In genomic region chr4:82856986-82857385, GRCm38 (mm10) we compare ENCODE assay signal across 35 mouse cellular contexts. TPM values are rescaled to one million over a fixed set of nuclear protein-coding genes. Genes with fewer than 3 reads are reported as not detected.
"Had no signal": no experiment of that assay in that cellular context is flagged by ENCODE, and none has a peak within 500 bp of the region (broad histone marks: within the 10 kb centered on the region; RNA-seq: fewer than 3 reads in every experiment).

No protein-coding gene starts in this region.

- H3K4me3 ChIP-seq: gastrocnemius, adult 2 months; heart, embryonic 10.5 days; heart, embryonic 12.5 days; hindbrain, embryonic 10.5 days; intestine, embryonic 15.5 days; layer of hippocampus, adult 2 months; left cerebral cortex, adult 2 months; limb, embryonic 13.5 days; limb, embryonic 15.5 days; liver, embryonic 12.5 days had no signal

- H3K36me3 ChIP-seq: intestine, embryonic 15.5 days had no signal

- H3K27ac ChIP-seq: gastrocnemius, adult 2 months; heart, embryonic 10.5 days; hindbrain, embryonic 10.5 days; intestine, embryonic 15.5 days; layer of hippocampus, adult 2 months; left cerebral cortex, adult 2 months; limb, embryonic 13.5 days; limb, embryonic 15.5 days; liver, embryonic 12.5 days; liver, embryonic 14.5 days had no signal

- DNase-seq: gastrocnemius, adult 2 months; gastrocnemius, postnatal 10 days; gastrocnemius, postnatal 25 days; heart, adult 18-20 months; heart, postnatal 10 days; heart, postnatal 4 days; kidney, adult 18-20 months; kidney, adult 8-10 months; kidney, postnatal 10 days; kidney, postnatal 25 days; kidney, postnatal 4 days; left cerebral cortex, postnatal 4 days had no signal

- H3K27me3 ChIP-seq: heart, embryonic 12.5 days; intestine, embryonic 15.5 days; limb, embryonic 13.5 days; limb, embryonic 15.5 days; liver, embryonic 12.5 days had no signal

- H3K4me1 ChIP-seq: intestine, embryonic 15.5 days had no signal

- H3K9me3 ChIP-seq: heart, embryonic 10.5 days; heart, embryonic 12.5 days; hindbrain, embryonic 10.5 days; intestine, embryonic 15.5 days; limb, embryonic 13.5 days; limb, embryonic 15.5 days; liver, embryonic 12.5 days had no signal

- ATAC-seq: hindbrain, embryonic 16.5 days; inflammation-experienced regulatory T-cells, adult 6 months; intestine, embryonic 15.5 days; intestine, postnatal 0 days; liver, embryonic 12.5 days had no signal

- H3K4me2 ChIP-seq: heart, embryonic 12.5 days; intestine, embryonic 15.5 days; limb, embryonic 13.5 days; limb, embryonic 15.5 days; liver, embryonic 12.5 days had no signal

- H3K9ac ChIP-seq: heart, embryonic 12.5 days; intestine, embryonic 15.5 days; limb, embryonic 13.5 days; limb, embryonic 15.5 days; liver, embryonic 12.5 days; liver, embryonic 14.5 days had no signal

RNA-seq across cellular contexts. Expression of gene Cer1, which starts 28.0 kb away (rescaled TPM):
- total RNA-seq: gastrocnemius, adult 2 months; gastrocnemius, postnatal 10 days; gastrocnemius, postnatal 25 days; granulocyte monocyte progenitor cell, adult 5-6 weeks; heart, adult 18-20 months; heart, adult 8-10 months; heart, postnatal 10 days; heart, postnatal 25 days; heart, postnatal 4 days; layer of hippocampus, adult 2 months; layer of hippocampus, postnatal 25 days; liver, adult 2 months had no signal
- polyA plus RNA-seq: heart, embryonic 10.5 days; heart, embryonic 12.5 days; heart, embryonic 14.5 days; heart, embryonic 16.5 days; hindbrain, embryonic 10.5 days; inflammation-experienced regulatory T-cells, adult 6 months; intestine, postnatal 0 days; kidney, embryonic 14.5 days; kidney, embryonic 16.5 days; liver, adult 2 months; liver, embryonic 12.5 days; liver, embryonic 14.5 days; liver, embryonic 16.5 days had no signal
